ENCODE assay signal across 8 mouse cellular contexts in genomic region chr1:96872361-96872693, GRCm38 (mm10). TPM values are rescaled to one million over a fixed set of nuclear protein-coding genes. Genes with fewer than 3 reads are reported as not detected.
DNase-seq lines count a peak whose midpoint lies in the region; ATAC-seq and TF ChIP-seq lines count a peak whose summit lies in the region.

No protein-coding gene starts in this region.

- H3K9me3 ChIP-seq in erythroblast, embryonic 14.5 days (ENCODE audit: control insufficient read depth, low read length), result no peaks in the 10 kb centered on the region
- no peaks in the 10 kb centered on the region for H3K9me3 ChIP-seq in limb, embryonic 14.5 days (ENCODE audit: control insufficient read depth, low read length)
- no peaks in the 10 kb centered on the region for H3K9me3 ChIP-seq in stomach, embryonic 15.5 days

- TF ChIP-seq POLR2A in spleen, adult 2 months (IDR thresholded peaks at IDR 0.05; ENCODE audit: low read depth, low read length), result no peak
- TF ChIP-seq POLR2A in limb, embryonic 14.5 days (IDR thresholded peaks at IDR 0.05; ENCODE audit: borderline replicate concordance, extremely low read depth, insufficient read depth, insufficient read length), result no peak

- no peaks in the 10 kb centered on the region for H3K4me1 ChIP-seq in erythroblast, embryonic 14.5 days (ENCODE audit: control insufficient read depth)
- no peaks in the 10 kb centered on the region; the same call in 1 of the 2 replicates for H3K4me1 ChIP-seq in spleen, adult 2 months (ENCODE audit: control insufficient read depth, insufficient read depth, insufficient read length)
- no peaks in the 10 kb centered on the region for H3K4me1 ChIP-seq in limb, embryonic 14.5 days (ENCODE audit: control insufficient read depth, insufficient read depth, low read length)
- no peaks in the 10 kb centered on the region for H3K4me1 ChIP-seq in stomach, embryonic 15.5 days

- ATAC-seq in erythroblast, adult 5-6 weeks (replicated peaks; ENCODE audit: low FRiP score, poor library complexity, severe bottlenecking), result no peak
- no peak for ATAC-seq in limb, embryonic 14.5 days (ENCODE audit: low FRiP score, low read depth)
- no peak for ATAC-seq in stomach, embryonic 15.5 days (ENCODE audit: insufficient read depth, low FRiP score, low read depth)

- H3K9ac ChIP-seq in limb, embryonic 14.5 days (ENCODE audit: low read depth, low read length, severe bottlenecking), result peak overlapping the region; percentile 44
- no peak overlapping the region for H3K9ac ChIP-seq in stomach, embryonic 15.5 days

- 2% methylated on average over 10 of the region's 10 CpGs for WGBS in spleen, adult 2 months
- 0% methylated on average over 10 of the region's 10 CpGs for WGBS in limb, embryonic 14.5 days
- 5% methylated on average over 10 of the region's 10 CpGs for WGBS in stomach, embryonic 15.5 days

- no peak overlapping the region for H3K27ac ChIP-seq in spleen, adult 2 months (ENCODE audit: insufficient read depth, low read length)
- no peak overlapping the region for H3K27ac ChIP-seq in limb, embryonic 14.5 days (replicated peaks; ENCODE audit: low read depth, low read length)
- H3K27ac ChIP-seq in stomach, embryonic 15.5 days, result no peak overlapping the region

- no peak for DNase-seq in spleen, adult 2 months (ENCODE audit: low read depth in 1 of 2, low spot score in 2 of 2)
- no peak for DNase-seq in spleen, postnatal 36 days (ENCODE audit: low spot score in 2 of 2)
- DNase-seq in limb, embryonic 14.5 days (ENCODE audit: low spot score), result no peak
- no peak for DNase-seq in gastrocnemius, postnatal 4 days (ENCODE audit: low spot score in 2 of 2)
- no peak for DNase-seq in right cerebral cortex, adult 2 months (ENCODE audit: low spot score in 2 of 2)

- no peak for TF ChIP-seq CTCF in spleen, adult 2 months (IDR thresholded peaks at IDR 0.05; ENCODE audit: extremely low read depth, insufficient read depth, insufficient read length, insufficient replicate concordance)

- peaks cover 12% of the 10 kb centered on the region for H3K27me3 ChIP-seq in erythroblast, embryonic 14.5 days (ENCODE audit: control insufficient read depth)
- no peaks in the 10 kb centered on the region; the same call in none of the 2 replicates for H3K27me3 ChIP-seq in spleen, adult 2 months (ENCODE audit: control insufficient read depth, insufficient read depth, low read length)
- peaks cover 5% of the 10 kb centered on the region; the same call in 1 of the 2 replicates for H3K27me3 ChIP-seq in limb, embryonic 14.5 days (ENCODE audit: control insufficient read depth, insufficient read depth, low read length)
- H3K27me3 ChIP-seq in stomach, embryonic 15.5 days (replicated peaks), result no peaks in the 10 kb centered on the region

- H3K4me2 ChIP-seq in limb, embryonic 14.5 days (replicated peaks; ENCODE audit: low read depth, low read length, severe bottlenecking), result peak overlapping the region; percentile 80
- H3K4me2 ChIP-seq in stomach, embryonic 15.5 days, result peak overlapping the region; percentile 81

- H3K36me3 ChIP-seq in erythroblast, embryonic 14.5 days (ENCODE audit: control insufficient read depth), result no peaks in the 10 kb centered on the region
- H3K36me3 ChIP-seq in spleen, adult 2 months (ENCODE audit: control insufficient read depth, insufficient read depth, low read length), result no peaks in the 10 kb centered on the region
- H3K36me3 ChIP-seq in limb, embryonic 14.5 days (ENCODE audit: control insufficient read depth, insufficient read depth, low read length), result no peaks in the 10 kb centered on the region
- no peaks in the 10 kb centered on the region for H3K36me3 ChIP-seq in stomach, embryonic 15.5 days

- H3K4me3 ChIP-seq in erythroblast, embryonic 14.5 days (replicated peaks), result peak overlapping the region; percentile 46
- H3K4me3 ChIP-seq in spleen, adult 2 months (ENCODE audit: extremely low read depth, insufficient read depth, insufficient read length), result 0 out of 2 replicates have a peak overlapping the region, but pooled peaks have one; percentile 19
- H3K4me3 ChIP-seq in limb, embryonic 14.5 days (replicated peaks; ENCODE audit: low read length), result peak overlapping the region; percentile 43
- peak overlapping the region; percentile 44 for H3K4me3 ChIP-seq in stomach, embryonic 15.5 days (replicated peaks)

RNA-seq across cellular contexts. Expression of gene Slco4c1, which starts 0.4 kb away (rescaled TPM):
- polyA plus RNA-seq in erythroblast, embryonic 14.5 days (2012), result not detected in 2 replicates
- total RNA-seq in erythroblast, adult 5-6 weeks (2015; ENCODE audit: low replicate concordance), result 4.6 and 9.4 TPM in 2 replicates
- total RNA-seq in erythroblast, adult 5-6 weeks (2017; ENCODE audit: low replicate concordance), result 4.0 and 4.6 TPM in 2 replicates
- 0.06 and 0.09 TPM in 2 replicates for polyA plus RNA-seq in spleen, adult 2 months (2012; rRNA removed)
- 0.01 TPM in 2 replicates for polyA plus RNA-seq in limb, embryonic 14.5 days (2012; rRNA removed)
- polyA plus RNA-seq in limb, embryonic 14.5 days (2014; fragmentation: Nextera tagmentation; extraction: Ambion mirVana), result 0.06 TPM in 1 of 2 replicates, not detected in the other
- 0.24 and 0.31 TPM in 2 replicates for polyA plus RNA-seq in stomach, embryonic 15.5 days (2015; fragmentation: Nextera tagmentation; extraction: Ambion mirVana)
- under 1 TPM in 1 of 2 experiments, not detected in 1; 0.05 TPM for total RNA-seq in gastrocnemius, postnatal 4 days (2021)
